Mouse (Mus musculus): ENCODE results near the gene Tff1. TPM values are rescaled to one million over a fixed set of nuclear protein-coding genes. Genes with fewer than 3 reads are reported as not detected.

Tff1 gene
- total and polyA plus RNA-seq, 3 experiments = not detected

- Histone ChIP-seq H3K4me1 (ENCODE audit: control insufficient read depth in 1 of 2, insufficient read depth in 2 of 2, low read length in 2 of 2) (0 out of 4 replicates have a peak, but pooled peaks cover 0 to 5% of the 10 kb centered on the region in 2 experiments), H3K36me3 (ENCODE audit: control insufficient read depth in 1 of 2, insufficient read depth in 2 of 2, low read length in 2 of 2) (no peaks in the 10 kb centered on the region), H3K9me3 (replicated peaks; ENCODE audit: insufficient read depth, low read length) (no peaks in the 10 kb centered on the region), H3K79me2 (ENCODE audit: control insufficient read depth, insufficient read depth, low read length, poor library complexity) (no peaks in the 10 kb centered on the region), H3K9ac (ENCODE audit: control insufficient read depth, low read depth, low read length, poor library complexity, severe bottlenecking) (no peak overlapping the region), H3K4me3 (ENCODE audit: control insufficient read depth in 1 of 2, insufficient read depth in 1 of 2, low read depth in 2 of 2, low read length in 2 of 2) (no peak overlapping the region), H3K27ac (ENCODE audit: control insufficient read depth, low read depth, low read length) (no peak overlapping the region), H3K27me3 (ENCODE audit: control insufficient read depth in 1 of 2, insufficient read depth in 2 of 2, low read length in 2 of 2) (no peaks in the 10 kb centered on the region)
- DNase-seq (ENCODE audit: low read depth, low spot score) = no peak
- TF ChIP-seq USF1 (IDR thresholded peaks at IDR 0.05; ENCODE audit: low read depth, low read length) (no peak), MXI1 (IDR thresholded peaks at IDR 0.05; ENCODE audit: low read depth, low read length) (no peak), UBTF (IDR thresholded peaks at IDR 0.05; ENCODE audit: borderline replicate concordance, insufficient read depth, low read depth, low read length) (no peak)
These were observed 18.3 kb upstream of the Tff1 start for GRCm38 (mm10) chr17:31183180-31183974.

DNA sequence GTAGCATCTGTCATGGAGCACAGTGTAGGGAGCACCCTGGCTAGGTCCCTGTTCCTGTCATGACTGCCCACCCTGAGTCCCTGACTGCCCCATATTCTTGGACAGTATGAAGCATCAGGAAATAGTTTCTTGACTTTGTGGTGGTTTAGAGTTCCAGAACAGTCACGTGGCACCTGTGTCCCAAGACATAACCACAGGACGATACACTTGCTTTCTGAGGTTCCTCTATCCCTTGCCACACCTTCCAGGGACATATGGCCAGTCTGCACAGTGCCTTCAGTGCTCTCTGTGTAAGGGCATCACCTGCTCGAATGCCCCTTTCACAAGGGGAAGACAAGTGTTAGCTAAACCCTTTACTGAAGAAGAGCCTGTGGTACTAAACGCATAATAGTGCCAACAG, 16.4 kb upstream of the Tff1 start:
- Histone ChIP-seq H3K36me3 (ENCODE audit: control insufficient read depth in 1 of 2, insufficient read depth in 2 of 2, low read length in 2 of 2) (no peaks in the 10 kb centered on the region), H3K4me3 (ENCODE audit: control insufficient read depth in 1 of 2, insufficient read depth in 1 of 2, low read depth in 2 of 2, low read length in 2 of 2) (no peak overlapping the region), H3K9ac (ENCODE audit: control insufficient read depth, low read depth, low read length, poor library complexity, severe bottlenecking) (no peak overlapping the region), H3K79me2 (ENCODE audit: control insufficient read depth, insufficient read depth, low read length, poor library complexity) (no peaks in the 10 kb centered on the region), H3K4me1 (ENCODE audit: control insufficient read depth in 1 of 2, insufficient read depth in 2 of 2, low read length in 2 of 2) (0 out of 4 replicates have a peak, but pooled peaks cover 0 to 5% of the 10 kb centered on the region in 2 experiments), H3K27me3 (ENCODE audit: control insufficient read depth in 1 of 2, insufficient read depth in 2 of 2, low read length in 2 of 2) (no peaks in the 10 kb centered on the region; a peak in 1 of 4 replicates), H3K27ac (ENCODE audit: control insufficient read depth, low read depth, low read length) (no peak overlapping the region), H3K9me3 (replicated peaks; ENCODE audit: insufficient read depth, low read length) (no peaks in the 10 kb centered on the region)
- DNase-seq (ENCODE audit: low read depth, low spot score) = no peak
- TF ChIP-seq RAD21 (IDR thresholded peaks at IDR 0.05; ENCODE audit: low read depth, low read length) = no peak
- TF ChIP-seq JUND (IDR thresholded peaks at IDR 0.05; ENCODE audit: low read depth, low read length) = no peak
- peak; percentile 60; the same call in 1 of the 2 replicates for TF ChIP-seq USF1 (IDR thresholded peaks at IDR 0.05; ENCODE audit: low read depth, low read length)
- TF ChIP-seq TBP (IDR thresholded peaks at IDR 0.05; ENCODE audit: low read depth, low read length) = no peak
- no peak for TF ChIP-seq ZMIZ1 (IDR thresholded peaks at IDR 0.05; ENCODE audit: low read depth, low read length)
- TF ChIP-seq MAZ (IDR thresholded peaks at IDR 0.05; ENCODE audit: low read depth, low read length) = no peak
- TF ChIP-seq NELFE (IDR thresholded peaks at IDR 0.05; ENCODE audit: low read depth, low read length) = no peak

DNA sequence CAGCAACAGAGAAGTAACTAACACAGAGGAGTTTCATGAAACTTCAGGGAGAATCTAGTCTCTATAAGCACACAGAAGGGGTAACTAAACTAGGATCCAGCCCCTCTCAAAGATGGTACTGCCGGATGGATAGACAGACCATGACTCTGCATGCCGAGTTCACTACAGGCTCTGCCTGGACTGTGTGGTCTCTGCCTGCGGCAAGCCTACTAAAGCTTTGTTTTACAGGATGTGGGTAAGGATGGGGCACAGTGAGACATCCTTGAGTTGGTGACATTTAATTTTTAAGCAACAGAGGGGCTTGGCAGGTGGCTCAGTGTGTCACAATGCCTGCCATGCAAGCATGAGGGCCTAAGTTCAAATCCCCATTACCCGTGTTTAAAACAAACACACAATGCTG, 11.2 kb upstream of the Tff1 start:
- Histone ChIP-seq H3K36me3 (ENCODE audit: control insufficient read depth in 1 of 2, insufficient read depth in 2 of 2, low read length in 2 of 2) (no peaks in the 10 kb centered on the region), H3K9me3 (replicated peaks; ENCODE audit: insufficient read depth, low read length) (no peaks in the 10 kb centered on the region), H3K4me3 (ENCODE audit: control insufficient read depth in 1 of 2, insufficient read depth in 1 of 2, low read depth in 2 of 2, low read length in 2 of 2) (no peak overlapping the region), H3K9ac (ENCODE audit: control insufficient read depth, low read depth, low read length, poor library complexity, severe bottlenecking) (no peak overlapping the region), H3K27ac (ENCODE audit: control insufficient read depth, low read depth, low read length) (no peak overlapping the region), H3K79me2 (ENCODE audit: control insufficient read depth, insufficient read depth, low read length, poor library complexity) (no peaks in the 10 kb centered on the region), H3K27me3 (ENCODE audit: control insufficient read depth in 1 of 2, insufficient read depth in 2 of 2, low read length in 2 of 2) (no peaks in the 10 kb centered on the region; a peak in 3 of 4 replicates), H3K4me1 (ENCODE audit: control insufficient read depth in 1 of 2, insufficient read depth in 2 of 2, low read length in 2 of 2) (0 out of 4 replicates have a peak, but pooled peaks cover 0 to 2% of the 10 kb centered on the region in 2 experiments)
- no peak for TF ChIP-seq USF1 (IDR thresholded peaks at IDR 0.05; ENCODE audit: low read depth, low read length)
- no peak for TF ChIP-seq ELF1 (IDR thresholded peaks at IDR 0.05; ENCODE audit: low read depth, low read length)
- no peak for TF ChIP-seq RAD21 (IDR thresholded peaks at IDR 0.05; ENCODE audit: low read depth, low read length)
- no peak for TF ChIP-seq HCFC1 (IDR thresholded peaks at IDR 0.05; ENCODE audit: low read depth, low read length)
- no peak for TF ChIP-seq RCOR1 (IDR thresholded peaks at IDR 0.05; ENCODE audit: low read depth, low read length)
- TF ChIP-seq MAZ (IDR thresholded peaks at IDR 0.05; ENCODE audit: low read depth, low read length) = no peak
- no peak for TF ChIP-seq MYC (IDR thresholded peaks at IDR 0.05; ENCODE audit: low read depth, low read length)
- TF ChIP-seq POLR2AphosphoS5 (IDR thresholded peaks at IDR 0.05; ENCODE audit: borderline replicate concordance, low read depth, low read length) = no peak
- no peak for TF ChIP-seq ETS1 (IDR thresholded peaks at IDR 0.05; ENCODE audit: low read depth, low read length)
- no peak for TF ChIP-seq MEF2A (IDR thresholded peaks at IDR 0.05; ENCODE audit: extremely low read depth, insufficient replicate concordance, low read depth, low read length, poor library complexity, severe bottlenecking)
- TF ChIP-seq CHD1 (IDR thresholded peaks at IDR 0.05; ENCODE audit: low read depth, low read length) = no peak
- TF ChIP-seq MYB (IDR thresholded peaks at IDR 0.05; ENCODE audit: low read depth, low read length) = no peak
- no peak for TF ChIP-seq GATA1 (IDR thresholded peaks at IDR 0.05; ENCODE audit: low read depth, low read length)
- TF ChIP-seq ZKSCAN1 (IDR thresholded peaks at IDR 0.05; ENCODE audit: low read depth, low read length) = no peak
- TF ChIP-seq E2F4 (IDR thresholded peaks at IDR 0.05; ENCODE audit: borderline replicate concordance, low read depth, low read length) = no peak
- TF ChIP-seq NELFE (IDR thresholded peaks at IDR 0.05; ENCODE audit: low read depth, low read length) = no peak
- TF ChIP-seq TBP (IDR thresholded peaks at IDR 0.05; ENCODE audit: low read depth, low read length) = no peak
- no peak for TF ChIP-seq MXI1 (IDR thresholded peaks at IDR 0.05; ENCODE audit: low read depth, low read length)
- TF ChIP-seq EP300 (IDR thresholded peaks at IDR 0.05; ENCODE audit: low read depth in 1 of 2, low read length in 2 of 2) = no peak
- no peak for TF ChIP-seq ZNF384 (IDR thresholded peaks at IDR 0.05; ENCODE audit: low read depth, low read length)
- no peak for DNase-seq (ENCODE audit: low read depth, low spot score)
